Mouse (Mus musculus): ENCODE measurements around the gene Ptgir. TPM values are rescaled to one million over a fixed set of nuclear protein-coding genes. Genes with fewer than 3 reads are reported as not detected.

Gene Ptgir
- polyA plus RNA-seq, 1 experiment from 2014 or later = 1.6 TPM

DNA sequence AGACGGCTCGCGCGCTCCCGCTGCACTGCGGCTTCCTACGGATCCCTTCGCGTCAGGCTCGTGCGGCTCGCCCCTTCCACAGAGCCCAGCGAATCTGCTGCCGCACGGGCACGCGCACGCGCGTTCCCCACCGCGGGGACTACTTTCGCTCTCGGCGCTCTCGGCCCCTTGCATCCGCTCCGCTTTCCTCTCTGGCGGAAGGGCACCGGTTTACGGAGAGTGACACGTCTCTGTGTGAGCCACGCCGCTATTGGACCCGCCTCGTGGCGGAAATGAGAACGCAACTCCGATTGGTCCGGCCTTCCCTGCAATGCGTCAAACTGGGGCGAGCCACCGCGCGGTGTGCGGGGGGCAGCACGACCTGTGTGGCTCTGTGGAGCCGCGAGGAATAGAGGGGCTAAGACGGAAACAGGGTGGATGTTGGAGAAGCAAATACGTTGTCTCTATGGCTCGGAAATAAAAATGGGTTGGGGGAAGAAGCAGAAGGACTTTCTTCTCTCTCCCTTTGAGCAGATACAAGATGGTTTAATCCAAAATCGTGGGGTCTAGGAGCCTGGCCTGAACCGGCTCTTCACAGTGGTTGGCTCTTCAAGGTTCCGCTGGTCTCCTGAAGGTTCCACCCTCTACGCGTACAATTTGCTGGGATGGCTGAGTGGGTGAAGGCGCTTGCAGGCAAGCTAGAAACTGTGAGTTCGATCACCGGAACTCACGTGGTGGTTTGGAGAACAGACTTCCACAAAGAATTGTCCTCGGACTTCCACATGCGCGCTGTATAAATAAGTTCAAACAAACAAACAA lies 17.9 kb downstream of the Ptgir start, which contains the start of gene Calm3:
Calm3 (minus strand) TSS at position 78 of the 798 bp plus-strand sequence.
- Histone ChIP-seq H3K27ac (ENCODE audit: low read depth) (peak within 1 kb of the TSS; percentile 96), H3K4me1 (ENCODE audit: insufficient read depth) (peaks cover 17% of the 10 kb centered on the region), H3K4me2 (peak within 1 kb of the TSS; percentile 97), H3K4me3 (ENCODE audit: low read depth, low read length) (peak within 1 kb of the TSS; percentile 69), H3K36me3 (ENCODE audit: insufficient read depth) (peaks cover 27% of the 10 kb centered on the region), H3K27me3 (ENCODE audit: insufficient read depth, low read length) (no peaks in the 10 kb centered on the region), H3K9me3 (ENCODE audit: low read depth, low read length) (no peaks in the 10 kb centered on the region), H3K9ac (peak within 1 kb of the TSS; percentile 83)
- TF ChIP-seq CTCF (IDR thresholded peaks at IDR 0.05; ENCODE audit: low read depth) = peak; percentile 43
- 2% methylated on average over 63 of the region's 64 CpGs for WGBS
- DNase-seq (peak; percentile 100), ATAC-seq (ENCODE audit: insufficient read depth) (peak; percentile 93)

- H3K4me3 ChIP-seq (ENCODE audit: low read depth, low read length) = no peak overlapping the region
- H3K36me3 ChIP-seq (ENCODE audit: insufficient read depth) = no peaks in the 10 kb centered on the region
- 48% methylated on average over 2 of the region's 2 CpGs for WGBS
- H3K4me2 ChIP-seq = no peak overlapping the region
- no peak for TF ChIP-seq CTCF (IDR thresholded peaks at IDR 0.05; ENCODE audit: low read depth)
- no peak overlapping the region for H3K9ac ChIP-seq
- DNase-seq (no peak), ATAC-seq (ENCODE audit: insufficient read depth) (no peak)
- no peaks in the 10 kb centered on the region for H3K27me3 ChIP-seq (ENCODE audit: insufficient read depth, low read length)
- peaks cover 6% of the 10 kb centered on the region for H3K4me1 ChIP-seq (ENCODE audit: insufficient read depth)
- no peak overlapping the region for H3K27ac ChIP-seq (ENCODE audit: low read depth)
- H3K9me3 ChIP-seq (ENCODE audit: low read depth, low read length) = no peaks in the 10 kb centered on the region
These were observed 22.1 kb downstream of the Ptgir start for GRCm38 (mm10) chr7:16928341-16928740.

- Histone ChIP-seq H3K4me1 (ENCODE audit: insufficient read depth) (peaks cover 6% of the 10 kb centered on the region), H3K27me3 (ENCODE audit: insufficient read depth, low read length) (no peaks in the 10 kb centered on the region), H3K4me2 (no peak overlapping the region), H3K9me3 (ENCODE audit: low read depth, low read length) (no peaks in the 10 kb centered on the region), H3K4me3 (ENCODE audit: low read depth, low read length) (no peak overlapping the region), H3K36me3 (ENCODE audit: insufficient read depth) (no peaks in the 10 kb centered on the region), H3K27ac (ENCODE audit: low read depth) (no peak overlapping the region), H3K9ac (no peak overlapping the region)
- 2% methylated on average over 1 of the region's 1 CpGs for WGBS
- DNase-seq (peak; percentile 88), ATAC-seq (ENCODE audit: insufficient read depth) (no peak)
- peak; percentile 78 for TF ChIP-seq CTCF (IDR thresholded peaks at IDR 0.05; ENCODE audit: low read depth)
These were observed 24.6 kb downstream of the Ptgir start for GRCm38 (mm10) chr7:16930850-16931249.

DNA sequence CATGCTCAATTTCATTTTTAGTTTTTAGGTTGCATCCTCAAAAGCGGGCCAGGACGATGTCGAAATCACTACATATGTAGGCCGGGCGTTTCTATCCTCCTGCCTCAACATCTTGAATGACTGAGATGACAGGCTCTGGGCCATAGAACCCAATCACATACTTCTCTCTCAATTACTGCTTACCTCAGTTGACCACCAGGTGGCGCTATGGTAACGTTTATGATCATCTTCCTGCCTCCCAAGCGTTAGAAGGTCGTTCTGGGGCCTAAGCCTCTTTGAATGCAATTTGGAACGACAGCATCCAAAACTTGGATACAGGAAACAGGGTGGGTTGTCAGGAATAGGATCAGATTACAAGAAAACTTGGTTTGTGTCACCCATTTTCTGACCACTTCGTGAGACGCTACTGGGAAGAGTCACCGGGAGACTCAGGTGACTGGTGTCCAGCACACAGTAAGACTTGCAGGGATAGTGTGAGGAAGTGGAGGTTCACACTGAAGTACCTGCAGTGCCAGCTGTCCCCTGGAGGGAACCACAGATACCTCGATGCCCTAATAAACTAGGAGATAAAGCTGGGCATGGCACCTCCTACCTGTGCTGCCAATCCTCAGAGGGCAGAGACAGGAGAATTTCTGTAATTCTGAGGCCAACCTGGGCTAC lies 25.8 kb downstream of the Ptgir start:
- no peak overlapping the region for H3K4me2 ChIP-seq
- ATAC-seq (ENCODE audit: insufficient read depth) (peak; percentile 55), DNase-seq (peak; percentile 96)
- peaks cover 6% of the 10 kb centered on the region for H3K4me1 ChIP-seq (ENCODE audit: insufficient read depth)
- H3K36me3 ChIP-seq (ENCODE audit: insufficient read depth) = no peaks in the 10 kb centered on the region
- 17% methylated on average over 14 of the region's 14 CpGs for whole genome bisulfite sequencing
- H3K27ac ChIP-seq (ENCODE audit: low read depth) = no peak overlapping the region
- H3K9ac ChIP-seq = no peak overlapping the region
- no peak overlapping the region for H3K4me3 ChIP-seq (ENCODE audit: low read depth, low read length)
- TF ChIP-seq CTCF (IDR thresholded peaks at IDR 0.05; ENCODE audit: low read depth) = peak; percentile 94
- H3K9me3 ChIP-seq (ENCODE audit: low read depth, low read length) = no peaks in the 10 kb centered on the region
- no peaks in the 10 kb centered on the region for H3K27me3 ChIP-seq (ENCODE audit: insufficient read depth, low read length)

DNA sequence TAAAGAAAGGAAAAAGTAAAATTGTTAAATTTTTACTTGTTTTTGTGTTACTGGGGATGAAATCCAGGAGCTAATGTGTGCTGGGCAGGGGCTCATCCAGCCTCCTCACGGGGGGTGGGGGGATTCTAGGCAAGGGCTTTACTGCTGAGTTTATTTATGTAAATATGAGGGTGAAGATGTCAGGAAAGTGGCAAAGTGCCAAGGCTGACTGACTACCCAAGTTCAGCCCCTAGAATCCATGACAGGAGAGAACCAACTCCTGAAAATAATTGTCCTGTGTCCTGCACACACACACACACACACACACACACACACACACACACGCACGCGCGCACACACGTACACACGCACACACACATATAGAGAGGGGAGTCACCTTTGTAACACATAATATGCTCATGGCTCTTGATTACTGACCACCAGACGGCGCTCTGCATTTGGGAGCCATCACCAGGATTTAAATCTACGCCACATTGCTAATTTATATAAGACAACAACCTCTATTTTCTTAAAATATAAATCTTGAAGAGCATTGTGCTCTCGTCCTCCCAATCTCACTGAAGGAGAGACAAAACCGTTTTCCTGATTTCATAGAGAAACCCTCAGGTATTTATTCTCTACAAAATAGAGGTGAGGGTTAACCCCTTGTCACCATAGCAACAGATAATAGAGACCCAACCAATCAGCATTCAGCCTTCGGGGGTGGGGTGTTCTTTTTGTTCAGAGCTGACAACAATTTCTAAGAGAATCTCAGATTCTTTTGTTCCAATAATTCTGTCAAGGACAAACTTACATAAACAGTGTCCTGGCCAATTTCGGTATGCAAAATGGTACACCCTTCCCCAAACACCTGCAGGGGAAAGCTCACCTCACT lies 26.7 kb downstream of the Ptgir start:
- no peak overlapping the region for H3K4me3 ChIP-seq (ENCODE audit: low read depth, low read length)
- H3K27ac ChIP-seq (ENCODE audit: low read depth) = no peak overlapping the region
- no peaks in the 10 kb centered on the region for H3K9me3 ChIP-seq (ENCODE audit: low read depth, low read length)
- whole genome bisulfite sequencing = 40% methylated on average over 14 of the region's 14 CpGs
- peaks cover 6% of the 10 kb centered on the region for H3K4me1 ChIP-seq (ENCODE audit: insufficient read depth)
- TF ChIP-seq CTCF (IDR thresholded peaks at IDR 0.05; ENCODE audit: low read depth) = peak; percentile 86
- no peak overlapping the region for H3K9ac ChIP-seq
- H3K4me2 ChIP-seq = no peak overlapping the region
- ATAC-seq (ENCODE audit: insufficient read depth) = peak; percentile 42
- no peaks in the 10 kb centered on the region for H3K36me3 ChIP-seq (ENCODE audit: insufficient read depth)
- H3K27me3 ChIP-seq (ENCODE audit: insufficient read depth, low read length) = no peaks in the 10 kb centered on the region
- peak; percentile 82 for DNase-seq

DNA sequence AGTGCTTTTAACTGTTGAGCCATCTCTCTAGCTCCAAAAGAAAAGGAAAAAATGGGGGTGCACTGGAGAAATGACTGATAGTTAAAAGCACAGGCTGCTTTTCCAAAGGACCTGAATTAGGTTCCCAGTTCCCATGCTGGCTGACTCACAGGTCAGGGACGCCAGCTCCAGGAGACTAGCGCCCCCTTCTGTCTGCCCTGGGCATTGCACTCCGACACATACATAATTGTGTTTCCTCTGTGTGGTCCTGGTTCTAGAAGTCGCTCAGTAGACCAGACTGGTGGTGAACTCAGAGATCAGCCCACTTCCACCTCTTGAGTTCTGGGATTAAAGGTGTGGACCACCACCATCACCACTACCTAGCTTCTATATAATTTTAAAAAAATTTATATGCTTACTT lies 31.0 kb downstream of the Ptgir start:
- Histone ChIP-seq H3K27ac (ENCODE audit: low read depth) (no peak overlapping the region), H3K9ac (no peak overlapping the region), H3K27me3 (ENCODE audit: insufficient read depth, low read length) (no peaks in the 10 kb centered on the region), H3K4me3 (ENCODE audit: low read depth, low read length) (no peak overlapping the region), H3K4me2 (no peak overlapping the region), H3K4me1 (ENCODE audit: insufficient read depth) (peaks cover 4% of the 10 kb centered on the region), H3K36me3 (ENCODE audit: insufficient read depth) (no peaks in the 10 kb centered on the region), H3K9me3 (ENCODE audit: low read depth, low read length) (no peaks in the 10 kb centered on the region)
- DNase-seq (no peak), ATAC-seq (ENCODE audit: insufficient read depth) (no peak)
- 45% methylated on average over 4 of the region's 4 CpGs for WGBS
- TF ChIP-seq CTCF (IDR thresholded peaks at IDR 0.05; ENCODE audit: low read depth) = peak; percentile 46

Data from lung, embryonic 14.5 days (tissue).